Mouse (Mus musculus) ES-Bruce4 (cell line): ENCODE results near the gene Helt.

Experiments used
- CTCF ChIP-seq: IDR thresholded peaks from one replicate; pipeline ENCODE4 v1.8.1; 2011; ENCODE audit warnings: low read depth, low read length
- POLR2A ChIP-seq: IDR thresholded peaks from one replicate; pipeline ENCODE4 v1.8.1; 2011; ENCODE audit warnings: low read length; ENCODE audit not compliant: insufficient read depth

- TF ChIP-seq POLR2A (no peak), CTCF (no peak)
Observed at GRCm38 (mm10) chr8:46323672-46324191, 29.3 kb upstream of the Helt start.
